Mouse (Mus musculus) Patski (cell line): ENCODE measurements around the gene Cherp. TPM values are rescaled to one million over a fixed set of nuclear protein-coding genes. Genes with fewer than 3 reads are reported as not detected.

Experiments
- ATAC-seq: fragments of 100-300 bp; one replicate; pipeline ENCODE4 v1.8.0; 2021
- CTCF ChIA-PET: fragments of 350-600 bp; sonication (Branson Sonifier 250); formaldehyde crosslinking; loops from one replicate; lab custom pipeline; 2022; ENCODE audit warnings: inconsistent platforms; lab: Charles Lee
- POLR2A ChIA-PET: fragments of 350-600 bp; sonication (Branson Sonifier 250); formaldehyde crosslinking; loops from one replicate; lab custom pipeline; 2022; ENCODE audit warnings: antibody characterized with exemption, inconsistent platforms; lab: Charles Lee
- DNase-seq: peaks from one replicate; pipeline ENCODE4 v3.0.0-alpha.2; 2011; ENCODE audit warnings: low read depth, low spot score
- H3K27me3 ChIP-seq: fragments of 371-371 bp; one replicate; pipeline ENCODE4 v1.5.1; 2021
- CTCF ChIP-seq: fragments of 100-300 bp; IDR thresholded peaks from one replicate; pipeline ENCODE4 v1.5.1; 2021
- in situ Hi-C: fragments of 300-500 bp; cut with MboI; formaldehyde crosslinking; loops from 3 replicates; pipeline ENCODE4 v1.11.1; 2018; ENCODE audit warnings: low pct_unique_long_range_greater_than_20kb, mixed read lengths
- polyA plus RNA-seq: library from polyadenylated mRNA; unstranded; gene quantifications from one replicate; pipeline ENCODE4 v1.2.3, GENCODE M21; 2021

Gene Cherp
- 61.6 TPM for polyA plus RNA-seq

DNA sequence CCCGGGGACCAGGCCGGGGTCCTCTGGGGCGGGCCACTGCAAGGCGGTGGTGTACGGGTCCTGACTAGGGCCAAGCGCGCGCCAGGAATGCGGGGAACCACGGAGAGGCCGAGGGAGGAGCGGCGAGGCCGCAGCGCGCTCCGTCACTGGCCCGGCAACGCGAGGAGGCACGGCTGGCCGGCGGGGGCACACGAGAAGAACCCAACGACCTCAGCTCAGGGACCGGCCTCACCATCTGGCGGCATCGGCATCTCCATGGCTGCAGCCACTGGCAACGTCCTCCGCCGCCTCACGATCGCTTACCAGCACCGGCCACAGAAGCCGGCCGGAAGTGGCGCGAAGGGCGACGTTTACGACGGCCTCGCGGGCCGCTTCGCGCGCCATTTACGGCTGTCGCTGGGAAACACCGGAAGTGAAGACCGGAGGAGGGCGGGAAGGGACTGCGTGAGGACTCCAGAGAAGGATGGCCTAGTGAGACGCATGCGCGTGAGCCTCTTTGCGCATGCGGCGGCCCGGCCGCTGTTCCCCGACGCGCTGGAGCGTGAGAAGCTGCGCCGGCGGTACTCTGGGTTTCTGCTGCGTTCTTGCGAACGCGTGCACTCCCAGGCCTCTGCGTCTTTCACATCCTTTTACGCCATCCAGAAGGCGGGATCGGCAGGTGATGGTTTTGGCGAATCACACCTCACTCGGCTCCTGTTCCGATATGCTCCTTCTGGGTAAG is at the start of gene Cherp:
Cherp (minus strand) TSS at position 401 of the 721 bp plus-strand sequence.
- in situ Hi-C loops, result no loop called here
- DNase-seq, result peak; percentile 91
- CTCF ChIA-PET, result interaction anchor here (1.0 to 1.1 kb wide), 3 partner anchors 8 to 37 kb away, joined by 3 read pairs; no protein-coding TSS in a partner anchor
- TF ChIP-seq CTCF, result no peak
- POLR2A ChIA-PET, result interaction anchor here (0.6 to 1.3 kb wide), 7 partner anchors 17 to 228 kb away, joined by 3 to 6 read pairs (median 4); no protein-coding TSS in a partner anchor
- peak; percentile 86 for ATAC-seq
- H3K27me3 ChIP-seq, result no peaks in the 10 kb centered on the region

GRCm38 (mm10) chr8:72521888-72522287 is 46.9 kb upstream of the Cherp start:
- ChIA-PET POLR2A (interaction anchor here (0.6 kb wide), 1 partner anchor 9 kb away, joined by 5 read pairs; no protein-coding TSS in a partner anchor), CTCF (interaction anchor here (1.1 to 1.5 kb wide), 4 partner anchors 9 to 14 kb away, joined by 3 to 4 read pairs (median 3); no protein-coding TSS in a partner anchor)
- no peak for TF ChIP-seq CTCF
- in situ Hi-C loops, result no loop called here
- H3K27me3 ChIP-seq, result no peaks in the 10 kb centered on the region
- DNase-seq (no peak), ATAC-seq (no peak)

- TF ChIP-seq CTCF, result no peak
- POLR2A ChIA-PET, result no interaction called here
- ATAC-seq (no peak), DNase-seq (no peak)
- no peaks in the 10 kb centered on the region for H3K27me3 ChIP-seq
- in situ Hi-C loops, result no loop called here
- CTCF ChIA-PET, result interaction anchor here (0.7 kb wide), 1 partner anchor 23 kb away, joined by 3 read pairs; no protein-coding TSS in a partner anchor
Measured at GRCm38 (mm10) chr8:72517421-72517988, 42.5 kb upstream of the Cherp start.

DNA sequence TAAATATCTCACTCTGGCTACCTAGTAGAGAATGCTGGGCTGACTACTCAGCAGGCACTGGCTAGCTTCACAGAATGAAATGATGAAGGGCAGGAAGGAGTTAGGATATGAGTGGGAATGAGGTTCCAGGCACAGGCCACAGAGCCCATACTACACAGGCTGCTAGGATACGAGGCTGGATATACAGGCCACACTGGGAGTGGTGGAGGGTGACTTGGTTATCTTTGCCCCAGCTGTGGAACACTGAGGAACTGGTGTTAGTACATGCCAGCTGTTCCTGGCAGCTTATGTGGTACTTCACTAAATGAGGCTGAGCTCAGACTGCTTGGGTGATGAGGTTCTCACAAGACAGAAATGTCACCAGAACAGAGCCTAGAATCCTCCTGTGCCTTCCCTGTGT is 38.1 kb upstream of the Cherp start:
- H3K27me3 ChIP-seq, result no peaks in the 10 kb centered on the region
- CTCF ChIA-PET, result interaction anchor here (1.3 kb wide), 1 partner anchor 8 kb away, joined by 4 read pairs; no protein-coding TSS in a partner anchor
- in situ Hi-C loops, result no loop called here
- ATAC-seq (no peak), DNase-seq (no peak)
- POLR2A ChIA-PET, result interaction anchor here (1.1 kb wide), 1 partner anchor 17 kb away, joined by 3 read pairs; no protein-coding TSS in a partner anchor
- no peak for TF ChIP-seq CTCF

DNA sequence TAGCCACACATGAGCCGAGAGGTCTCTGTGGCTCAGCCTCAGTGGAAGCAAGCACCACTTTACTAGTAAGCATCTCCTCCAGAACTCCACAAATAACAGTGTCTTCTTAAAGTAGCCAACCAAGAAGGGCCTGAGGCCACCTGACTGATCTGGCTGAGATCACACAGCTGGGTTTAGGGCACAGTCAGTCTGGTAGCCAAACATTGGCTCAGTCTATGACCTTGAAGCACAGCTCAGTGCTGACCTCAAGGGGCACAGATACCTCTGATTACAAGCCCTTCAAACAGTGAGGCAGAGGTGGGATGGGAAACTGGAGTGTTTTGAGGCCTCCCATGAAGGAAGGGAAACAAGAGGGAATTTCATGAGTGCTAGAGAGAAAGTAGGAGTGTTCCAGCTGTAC is 37.6 kb upstream of the Cherp start:
- in situ Hi-C loops, result no loop called here
- POLR2A ChIA-PET, result interaction anchor here (1.1 kb wide), 1 partner anchor 16 kb away, joined by 3 read pairs; no protein-coding TSS in a partner anchor
- ATAC-seq (peak; percentile 31), DNase-seq (no peak)
- CTCF ChIA-PET, result interaction anchor here (1.3 kb wide), 2 partner anchors 8 to 14 kb away, joined by 3 to 4 read pairs; no protein-coding TSS in a partner anchor
- H3K27me3 ChIP-seq, result no peaks in the 10 kb centered on the region
- no peak for TF ChIP-seq CTCF

DNA sequence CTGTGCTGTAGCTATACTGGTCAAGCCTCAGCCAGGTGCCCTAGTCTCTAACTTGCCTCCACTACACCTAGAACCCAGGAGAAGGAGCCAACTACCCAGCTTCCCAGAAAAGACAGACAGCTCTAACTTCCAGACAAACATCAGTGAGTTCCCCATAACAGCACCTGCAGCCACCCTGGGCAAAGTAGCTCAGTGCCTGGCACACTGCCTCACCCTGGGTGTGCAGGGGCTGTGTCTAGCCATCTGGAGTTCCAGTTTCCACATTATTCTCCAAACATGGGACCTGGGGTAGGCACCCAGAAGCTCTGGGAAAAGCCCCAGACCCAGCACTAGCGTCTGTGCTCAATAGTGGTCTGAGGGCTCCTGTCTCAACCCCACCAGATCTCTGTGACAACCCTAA is 32.5 kb upstream of the Cherp start:
- H3K27me3 ChIP-seq, result no peaks in the 10 kb centered on the region
- in situ Hi-C loops, result no loop called here
- no peak for TF ChIP-seq CTCF
- ChIA-PET POLR2A (no interaction called here), CTCF (interaction anchor here (0.8 to 1.0 kb wide), 2 partner anchors 14 to 19 kb away, joined by 3 to 4 read pairs; no protein-coding TSS in a partner anchor)
- no peak for DNase-seq
- no peak for ATAC-seq

- ATAC-seq (no peak), DNase-seq (no peak)
- in situ Hi-C loops, result no loop called here
- H3K27me3 ChIP-seq, result no peaks in the 10 kb centered on the region
- CTCF ChIA-PET, result interaction anchor here (1.5 kb wide), 1 partner anchor 39 kb away, joined by 3 read pairs; no protein-coding TSS in a partner anchor
- POLR2A ChIA-PET, result interaction anchor here (1.2 kb wide), 1 partner anchor 10 kb away, joined by 3 read pairs; no protein-coding TSS in a partner anchor
- no peak for TF ChIP-seq CTCF
Measured at GRCm38 (mm10) chr8:72504637-72505314, 29.8 kb upstream of the Cherp start.

DNA sequence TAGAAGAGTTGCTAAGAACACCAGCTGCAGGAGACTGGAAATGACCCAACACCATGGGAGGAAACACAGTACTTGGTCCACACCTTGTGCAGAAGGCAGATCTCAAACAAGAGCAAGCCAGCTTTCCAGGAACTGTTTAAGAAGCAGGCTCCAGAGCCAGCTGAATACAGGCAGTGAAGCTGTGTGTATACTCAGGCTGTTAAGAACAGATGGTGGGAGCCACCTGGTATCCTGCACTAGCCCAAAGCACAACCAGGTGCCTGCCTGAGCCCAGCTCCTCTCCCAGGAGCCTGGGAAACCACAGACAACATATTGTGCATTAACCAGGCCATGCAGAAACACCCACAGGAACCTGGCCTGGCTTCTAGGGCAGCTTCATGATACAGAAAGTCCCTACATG is 29.1 kb upstream of the Cherp start:
- ATAC-seq (no peak), DNase-seq (no peak)
- in situ Hi-C loops, result no loop called here
- H3K27me3 ChIP-seq, result no peaks in the 10 kb centered on the region
- TF ChIP-seq CTCF, result no peak
- ChIA-PET POLR2A (interaction anchor here (1.2 kb wide), 1 partner anchor 10 kb away, joined by 3 read pairs; no protein-coding TSS in a partner anchor), CTCF (interaction anchor here (1.5 kb wide), 1 partner anchor 38 kb away, joined by 3 read pairs; no protein-coding TSS in a partner anchor)

- no peaks in the 10 kb centered on the region for H3K27me3 ChIP-seq
- DNase-seq (no peak), ATAC-seq (no peak)
- in situ Hi-C loops, result no loop called here
- TF ChIP-seq CTCF, result no peak
- ChIA-PET CTCF (no interaction called here), POLR2A (interaction anchor here (0.6 kb wide), 1 partner anchor 10 kb away, joined by 3 read pairs; no protein-coding TSS in a partner anchor)
Measured at GRCm38 (mm10) chr8:72500521-72500931, 25.5 kb upstream of the Cherp start.
